Mouse (Mus musculus): Measurements from ENCODE around the gene Edar.

GRCm38 (mm10) chr10:58652418-58653394 is 22.7 kb downstream of the Edar start:
- TF ChIP-seq CTCF (IDR thresholded peaks at IDR 0.05; ENCODE audit: extremely low read depth, insufficient read length, insufficient replicate concordance, low read depth, low read length) (no peak), POLR2A (IDR thresholded peaks at IDR 0.05; ENCODE audit: low read depth, low read length) (no peak)

Measured in small intestine, adult 2 months (tissue).